Mouse (Mus musculus): ENCODE data around the gene Dnm3.

Dnm3 gene

DNA sequence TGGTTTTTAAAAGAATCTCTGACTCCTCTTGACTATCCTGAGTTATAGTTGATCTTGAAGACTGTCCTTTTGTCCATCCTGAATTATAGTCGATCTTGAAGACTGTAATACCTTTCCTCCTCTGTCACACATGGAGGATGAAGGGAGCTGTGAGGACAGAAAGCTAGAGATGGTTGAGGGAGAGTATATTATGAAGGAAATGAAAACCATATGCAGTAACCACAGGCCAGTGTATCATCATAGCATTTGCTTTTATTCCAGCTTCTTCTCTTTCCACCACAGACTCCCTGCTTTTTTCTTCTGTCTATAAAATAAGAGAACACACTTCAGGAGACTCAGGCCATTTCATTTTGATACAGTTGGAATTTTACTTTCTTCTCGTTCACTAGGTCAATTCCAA, 497.8 kb downstream of the Dnm3 start:
- no peak for DNase-seq

DNA sequence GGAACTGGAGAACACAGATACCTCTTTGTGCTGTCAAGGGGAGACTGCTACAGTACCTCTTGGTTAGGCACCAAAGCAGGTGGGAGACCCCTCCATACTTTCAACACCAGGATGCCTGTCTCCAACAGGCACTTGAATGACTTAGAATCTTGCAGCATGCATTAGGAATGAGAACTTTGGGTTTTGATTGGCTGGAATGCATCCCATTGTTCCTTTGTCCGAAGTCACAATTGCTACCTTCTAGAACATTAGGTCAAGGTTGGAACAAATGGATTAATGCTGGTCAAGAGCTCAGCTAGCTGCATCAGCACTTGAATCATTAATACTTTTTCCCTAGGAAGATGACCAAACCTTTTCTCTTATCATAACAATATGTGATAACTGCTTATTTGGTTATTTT, 498.3 kb downstream of the Dnm3 start, which contains the start of gene 4930558K02Rik:
TSS of gene 4930558K02Rik (minus strand) at position 101 of the 400 bp plus-strand sequence.
- no peak for DNase-seq

DNA sequence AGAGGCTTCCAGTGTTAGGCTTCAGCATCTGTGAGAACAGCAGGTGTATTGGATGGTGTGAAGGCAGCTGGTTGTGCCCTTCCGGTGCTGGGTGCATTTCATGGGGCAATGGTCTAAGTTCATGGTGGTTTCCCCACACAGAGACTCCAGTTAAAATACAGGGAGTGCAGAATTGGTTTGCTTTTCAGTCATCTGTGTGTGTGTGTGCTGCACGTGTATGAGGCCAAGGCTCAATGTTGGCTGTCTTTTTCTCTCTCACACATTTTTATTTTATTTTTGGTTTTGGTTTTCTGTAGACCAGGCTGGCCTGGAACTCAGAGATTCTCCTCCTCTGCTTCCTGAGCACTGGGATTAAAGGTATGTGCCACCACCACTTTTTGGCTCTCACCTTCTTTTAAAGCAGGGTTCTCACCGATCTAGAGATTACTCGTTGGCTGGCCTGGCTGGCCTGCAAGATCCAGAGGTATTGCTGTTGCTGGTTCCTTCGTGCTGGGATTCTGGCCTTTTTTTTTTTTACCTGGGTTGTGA, 499.6 kb downstream of the Dnm3 start:
- no peak for DNase-seq

DNA sequence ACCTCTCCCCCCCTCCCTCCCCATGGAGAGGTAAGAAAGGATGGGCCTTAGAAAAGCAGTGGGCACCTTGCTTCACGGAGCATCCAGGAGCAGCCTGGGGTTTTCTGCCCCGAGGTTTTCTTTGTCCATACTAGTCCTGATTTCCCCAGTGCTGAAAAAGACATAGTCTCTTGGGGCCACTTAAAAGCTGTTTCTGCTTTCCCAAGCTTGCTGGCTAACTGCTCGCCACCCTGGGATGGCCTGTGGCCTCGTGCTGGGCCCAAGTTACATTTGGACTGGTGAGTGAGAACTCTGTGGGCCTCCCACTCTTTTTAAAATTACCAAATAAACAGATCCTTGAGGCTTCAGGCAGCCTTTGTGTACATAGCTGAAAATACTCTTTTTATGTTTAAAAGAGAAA, 500.5 kb downstream of the Dnm3 start:
- no peak for DNase-seq

DNA sequence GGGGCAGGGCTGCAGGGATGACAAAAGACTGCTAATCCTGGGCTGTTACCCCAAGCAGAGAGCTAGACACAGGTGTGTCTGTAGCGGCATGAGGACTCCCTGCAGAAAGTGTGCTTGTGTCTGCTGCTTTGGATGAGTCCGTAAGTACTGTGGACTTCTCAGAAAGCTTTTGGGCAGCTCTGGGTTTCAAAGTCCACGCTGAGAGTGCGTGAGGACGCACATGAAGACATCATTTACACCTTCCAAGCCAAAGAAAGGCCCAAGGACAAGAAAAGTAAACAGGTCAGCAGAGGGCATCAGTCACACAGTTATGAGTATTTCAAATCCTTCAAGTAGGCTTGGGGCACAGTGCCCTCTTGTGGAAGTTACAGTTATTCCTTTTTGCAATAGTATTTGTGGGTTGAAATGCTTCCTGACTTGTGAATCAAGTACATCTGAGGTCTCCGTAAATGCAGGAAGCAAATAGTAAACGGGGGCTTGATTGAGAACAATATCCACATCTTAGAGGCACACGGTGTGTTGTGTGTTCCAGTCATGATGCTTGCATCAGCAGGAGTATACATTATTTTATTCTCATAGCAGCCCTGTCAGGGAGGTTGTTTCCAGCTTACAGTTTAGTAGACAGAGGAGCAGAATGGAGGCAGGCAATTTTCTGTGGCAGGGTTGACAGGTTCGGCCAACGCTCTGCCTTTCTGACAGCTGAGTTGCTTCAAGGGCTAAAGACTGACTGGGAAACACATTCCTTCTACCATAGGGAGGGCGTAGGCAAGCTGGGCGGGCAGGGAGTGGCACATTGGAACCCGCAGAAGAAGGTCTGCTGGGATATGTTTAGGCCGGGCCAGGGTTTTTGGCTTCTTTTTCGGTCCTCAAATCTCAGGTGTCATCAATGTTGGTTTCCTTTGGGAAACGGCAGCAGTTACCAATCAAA, 501.3 kb downstream of the Dnm3 start:
- DNase-seq, result peak; percentile 79 to 81

DNA sequence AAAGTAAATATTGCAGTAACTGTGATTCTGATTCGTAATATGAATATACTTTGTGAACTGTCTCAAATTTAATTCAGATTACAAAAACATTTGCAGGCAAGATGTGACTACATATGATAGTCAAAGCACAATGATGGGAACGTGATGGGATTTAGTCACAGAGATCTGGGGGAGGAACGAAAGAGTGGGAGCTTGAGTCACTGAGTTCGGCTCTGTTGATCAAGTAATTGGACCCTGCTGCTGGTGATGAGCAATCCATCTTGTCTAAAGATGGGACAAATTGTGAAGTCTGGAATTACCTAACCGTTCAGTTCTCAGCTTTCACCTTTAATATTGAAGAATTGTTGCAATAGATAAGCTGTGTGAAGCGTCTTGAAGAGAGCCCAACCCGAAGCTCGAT, 505.6 kb downstream of the Dnm3 start:
- no peak for DNase-seq

DNA sequence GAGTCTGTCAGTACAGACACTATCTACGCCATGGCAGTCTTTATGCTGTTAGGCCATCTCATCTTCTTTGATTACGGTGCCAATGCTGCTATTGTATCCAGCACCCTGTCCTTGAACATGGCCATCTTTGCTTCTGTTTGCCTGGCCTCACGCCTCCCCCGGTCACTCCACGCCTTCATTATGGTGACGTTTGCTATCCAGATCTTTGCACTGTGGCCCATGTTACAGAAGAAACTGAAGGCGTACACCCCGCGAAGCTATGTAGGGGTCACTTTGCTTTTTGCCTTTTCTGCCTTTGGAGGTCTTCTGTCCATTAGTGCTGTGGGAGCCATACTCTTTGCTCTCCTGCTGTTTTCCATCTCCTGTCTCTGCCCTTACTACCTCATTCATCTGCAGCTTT, 507.0 kb downstream of the Dnm3 start:
- no peak for DNase-seq

DNA sequence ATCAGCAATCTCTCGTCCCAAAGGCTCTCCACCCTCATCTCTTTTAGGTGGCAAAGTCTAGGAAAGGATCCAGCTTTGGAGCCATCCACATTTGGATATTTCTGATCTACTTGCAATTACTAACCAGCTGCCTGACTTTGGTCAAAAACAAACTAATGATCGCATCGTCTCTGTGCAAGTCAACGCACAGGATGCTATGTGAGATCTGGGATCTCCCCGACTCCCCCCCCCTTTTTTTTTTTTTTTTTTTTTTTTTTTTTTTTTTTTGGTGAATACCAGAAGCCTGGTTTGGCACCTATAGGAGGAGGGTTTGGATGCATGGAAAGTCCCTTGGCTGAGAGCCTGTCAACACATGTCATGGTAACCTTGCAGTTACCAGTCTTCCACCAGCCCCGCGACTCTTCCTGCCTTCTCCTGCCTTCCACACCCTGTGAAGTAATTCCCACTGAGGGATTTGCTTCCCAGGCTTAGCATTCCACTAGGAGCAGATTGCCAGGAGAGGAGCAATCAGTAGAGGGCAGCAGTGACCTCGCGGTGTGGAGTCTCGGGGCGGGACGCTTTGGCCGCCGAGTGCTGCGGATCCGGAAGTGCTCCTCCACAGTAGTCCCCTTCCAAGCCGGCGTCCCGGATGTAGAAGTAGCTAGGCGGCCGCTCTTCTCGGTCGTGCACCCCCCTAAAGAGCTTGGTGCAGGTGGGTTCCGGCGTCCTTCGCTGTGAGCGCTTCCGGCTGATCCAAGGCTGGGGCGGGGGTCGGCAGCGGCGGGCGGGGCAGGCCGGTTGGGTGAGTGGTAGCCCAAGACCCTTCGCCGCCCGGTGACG, 509.0 kb downstream of the Dnm3 start, which contains the start of gene Pigc:
TSS of gene Pigc (plus strand) at position 598 of the 819 bp plus-strand sequence.
- DNase-seq, result peak; percentile 95

DNA sequence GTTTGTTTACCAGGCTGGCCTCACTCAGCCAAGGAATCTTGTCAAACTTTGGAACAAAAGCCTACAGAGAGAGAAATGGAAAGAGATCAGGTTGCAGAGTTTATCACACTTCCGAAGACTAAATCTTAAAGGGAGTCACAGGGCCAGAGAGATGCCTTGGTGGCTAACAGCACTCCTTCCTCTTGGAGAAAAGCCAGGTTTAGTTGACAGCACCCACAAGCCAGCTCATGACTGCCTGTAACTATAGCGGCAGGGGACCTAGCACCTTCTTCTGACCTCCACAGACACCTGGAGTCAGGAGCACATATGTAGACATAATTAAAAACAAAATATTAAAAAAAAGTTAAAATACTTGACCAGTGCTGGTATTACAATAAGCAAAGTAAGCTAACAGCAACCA, 509.9 kb downstream of the Dnm3 start:
- no peak for DNase-seq

DNA sequence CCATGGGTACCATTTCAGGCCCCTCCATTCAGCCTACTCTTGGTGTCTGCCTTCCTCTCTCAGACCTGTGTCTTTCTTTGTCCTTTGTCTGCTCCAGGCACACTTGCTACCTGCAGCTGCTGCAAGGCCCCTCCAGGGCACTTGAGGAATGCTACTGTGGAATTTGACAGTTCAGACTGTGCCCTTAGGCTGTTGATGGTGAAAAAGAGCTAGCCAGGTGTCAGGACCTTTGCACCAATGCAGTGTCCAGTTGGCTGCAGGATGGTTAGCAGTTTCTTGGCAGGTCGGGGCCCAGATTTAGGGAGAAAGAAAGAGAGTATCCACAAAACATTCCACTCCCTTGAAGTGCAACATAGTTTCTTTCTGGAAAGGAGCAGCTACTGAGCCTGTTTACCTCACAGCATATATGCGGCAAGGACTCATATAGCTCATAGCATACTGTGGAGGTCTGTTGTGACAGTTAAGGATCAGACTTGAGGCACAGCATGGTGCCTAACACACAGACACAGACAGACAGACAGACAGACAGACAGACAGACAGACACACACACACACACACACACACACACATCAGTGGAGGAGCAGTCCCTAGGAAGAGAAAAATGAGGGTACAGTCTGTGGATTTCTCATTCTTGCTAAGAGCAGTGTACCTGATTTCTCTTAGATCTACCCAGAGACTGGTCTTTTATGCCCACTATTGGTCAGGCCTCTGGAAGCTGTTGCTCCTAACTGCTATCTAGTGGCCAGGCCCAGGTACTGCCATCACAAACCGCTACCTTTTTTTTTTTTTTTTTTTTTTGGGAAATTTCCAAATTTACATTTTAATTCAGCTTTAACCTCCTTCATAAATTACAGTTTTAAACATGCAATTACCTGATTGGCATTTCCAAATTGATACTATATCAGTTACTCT, 515.1 kb downstream of the Dnm3 start:
- DNase-seq, result no peak

DNA sequence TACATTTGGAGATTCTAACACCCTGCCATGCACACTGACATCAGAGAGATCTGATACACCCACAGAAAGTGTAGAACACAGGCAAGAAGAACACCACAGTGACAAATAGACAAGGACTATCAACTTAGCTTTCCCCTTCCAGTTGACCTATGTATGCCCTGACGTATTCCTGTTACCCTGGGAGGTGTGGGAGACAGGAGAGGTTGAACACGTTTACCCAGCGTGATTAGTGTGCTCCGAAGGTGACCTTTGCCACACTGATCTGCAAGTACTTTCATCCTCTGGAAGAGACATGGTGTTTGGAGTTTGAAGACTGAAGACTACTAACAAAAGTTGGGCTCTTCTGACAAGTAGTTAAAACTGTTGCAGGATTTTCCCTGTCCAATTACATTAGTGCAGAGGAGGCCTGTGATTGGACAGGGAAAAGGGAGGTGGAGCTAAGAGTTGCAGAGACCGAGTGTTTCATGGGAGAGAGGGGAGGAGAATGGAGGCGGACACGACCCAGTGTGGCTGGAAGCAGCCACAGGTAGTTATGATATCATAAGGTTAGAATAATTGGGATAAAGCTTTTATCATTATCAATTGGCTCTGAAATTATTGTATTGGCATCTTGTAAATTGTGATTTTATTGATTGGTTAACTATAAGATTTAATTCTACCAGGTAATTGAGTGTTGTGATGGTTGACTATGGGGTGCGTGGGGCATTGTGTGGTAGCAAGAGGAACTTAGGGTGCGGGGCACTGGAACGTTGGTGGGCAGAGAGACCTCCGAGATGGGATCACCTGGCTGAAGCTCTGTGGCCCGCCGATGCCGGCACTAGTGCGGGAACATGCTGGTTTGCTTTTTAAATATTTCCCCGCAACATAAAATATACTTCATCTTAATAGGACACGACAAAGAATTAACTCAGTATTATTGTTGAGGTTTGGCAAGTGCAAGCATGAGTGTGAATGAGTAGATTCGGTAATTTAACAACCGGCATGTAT, 519.6 kb downstream of the Dnm3 start:
- DNase-seq, result no peak

DNA sequence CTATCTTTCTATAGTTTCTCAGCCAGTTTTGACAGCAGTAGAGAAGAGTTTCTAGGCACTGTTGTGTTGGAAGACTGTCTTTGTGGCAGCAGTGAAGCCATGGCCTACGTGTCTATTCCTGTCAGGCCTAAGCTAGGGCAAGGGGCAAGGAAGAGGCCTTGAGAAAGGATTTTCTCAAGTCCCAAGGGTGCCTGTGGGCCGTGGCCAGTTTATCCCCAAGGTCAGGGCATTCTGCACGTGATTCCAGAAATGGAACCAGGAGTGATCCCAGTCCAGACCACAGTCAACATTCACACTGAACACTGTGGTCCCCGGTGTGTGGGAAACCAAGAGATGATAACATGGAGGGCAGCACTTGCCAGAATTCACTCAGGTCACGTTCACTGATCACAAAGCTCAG, 522.0 kb downstream of the Dnm3 start:
- no peak for DNase-seq

DNA sequence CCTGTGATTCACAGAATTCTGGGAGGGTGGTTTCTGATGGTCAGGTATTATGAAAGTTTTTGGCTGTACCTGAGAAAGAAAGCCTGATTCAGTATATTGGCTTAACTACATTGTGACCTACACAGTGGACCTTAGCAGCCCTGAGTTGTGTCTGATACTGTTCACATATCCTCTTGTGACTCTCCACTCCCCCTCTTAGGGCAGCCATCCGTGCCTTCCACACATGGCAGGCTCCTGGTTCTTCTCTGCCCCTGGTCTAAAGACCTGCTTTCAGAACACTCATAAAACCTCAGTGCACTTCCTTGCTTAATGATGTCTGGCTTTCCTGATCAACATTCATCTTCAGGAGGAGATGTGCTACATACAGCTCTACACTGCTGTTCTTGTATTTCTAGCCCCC, 525.2 kb downstream of the Dnm3 start:
- no peak for DNase-seq

DNA sequence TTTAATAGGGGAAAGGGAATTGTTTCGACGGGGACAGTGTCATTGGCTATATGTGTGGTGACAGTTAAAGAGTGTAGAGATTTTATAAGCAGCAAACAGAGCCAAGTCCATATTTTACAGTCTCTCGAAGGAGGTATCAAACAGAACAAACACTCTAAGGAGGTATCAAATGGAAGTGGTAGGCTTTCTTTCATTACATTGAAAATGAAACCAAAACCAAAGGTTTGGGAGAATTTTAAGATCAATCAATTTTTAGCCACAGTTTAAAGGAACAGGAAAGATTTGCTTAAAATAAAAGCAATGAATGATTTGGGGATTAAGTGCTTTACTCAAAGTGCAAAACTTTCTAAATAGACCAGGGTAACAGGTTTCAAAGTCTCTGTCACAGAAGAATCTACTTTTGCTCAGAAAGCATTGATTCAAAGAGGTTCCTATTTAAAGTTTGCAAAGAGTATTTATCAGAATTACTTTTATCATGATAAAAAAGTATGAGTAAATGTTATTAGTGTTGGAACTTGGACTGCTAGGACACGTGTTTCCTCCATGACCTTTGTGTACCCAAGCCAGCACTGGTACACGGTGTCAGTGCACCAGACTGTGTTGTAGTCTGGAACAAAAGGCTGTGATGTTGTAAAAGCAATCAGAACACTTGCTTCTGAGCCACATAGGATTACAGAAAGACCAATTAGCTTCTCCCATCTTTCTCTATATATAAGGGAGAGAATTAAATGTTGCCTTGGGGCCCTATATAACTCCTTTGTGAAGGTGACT, 526.6 kb downstream of the Dnm3 start:
- DNase-seq, result no peak

DNA sequence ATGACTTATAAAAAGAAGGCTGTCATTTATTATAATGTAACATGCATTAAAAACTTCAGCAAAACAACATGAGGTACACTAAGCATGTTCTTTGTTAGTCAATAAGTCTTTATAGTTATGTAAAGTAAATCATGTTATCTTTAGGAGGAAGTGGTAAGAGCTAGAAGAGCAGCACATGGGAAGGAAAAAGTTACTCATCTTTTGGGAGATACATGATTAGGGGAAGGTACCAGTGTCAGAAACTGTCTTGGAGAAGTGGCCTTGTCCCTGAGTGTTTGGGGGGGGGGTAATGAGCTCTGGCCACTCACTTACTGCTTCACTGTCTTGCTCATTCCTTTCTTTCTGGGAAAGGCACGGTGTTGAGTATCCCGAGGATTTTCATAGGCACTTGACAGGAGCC, 535.8 kb downstream of the Dnm3 start:
- DNase-seq, result no peak

Data from kidney, adult 8-10 months (tissue).